Mouse (Mus musculus) retina, adult 2 months (tissue): ENCODE measurements around the gene Zfp324.

Source experiments
- DNase-seq: peaks from one replicate; pipeline ENCODE4 v3.0.0-alpha.2; 2012; ENCODE audit warnings: low read depth, low spot score

The Zfp324 gene

GRCm38 (mm10) chr7:13009143-13010004 lies 43.7 kb downstream of the Zfp324 start:
- DNase-seq = peak; percentile 88

- DNase-seq = no peak
These were observed 44.6 kb downstream of the Zfp324 start, which contains the start of gene Zbtb45 for GRCm38 (mm10) chr7:13010005-13010908. TSS of gene Zbtb45 (minus strand) at chr7:13010034.

GRCm38 (mm10) chr7:13013671-13014070 lies 48.0 kb downstream of the Zfp324 start:
- no peak for DNase-seq

- DNase-seq = no peak
These were observed 48.7 kb downstream of the Zfp324 start for GRCm38 (mm10) chr7:13014275-13014839.

GRCm38 (mm10) chr7:13015217-13015616 lies 49.6 kb downstream of the Zfp324 start:
- no peak for DNase-seq

- no peak for DNase-seq
These were observed 57.3 kb downstream of the Zfp324 start for GRCm38 (mm10) chr7:13022773-13023535.
